ENCODE assay signal across 8 mouse cellular contexts in genomic region chr5:143817931-143818311, GRCm38 (mm10). TPM values are rescaled to one million over a fixed set of nuclear protein-coding genes. Genes with fewer than 3 reads are reported as not detected.
A peak's percentile ranks its signal among the peaks of the same experiment; 100 is the strongest.
DNase-seq lines count a peak whose midpoint lies in the region; ATAC-seq lines count a peak whose summit lies in the region.

No protein-coding gene starts in this region.

- no peaks in the 10 kb centered on the region for H3K27me3 ChIP-seq in liver, embryonic 11.5 days (replicated peaks; ENCODE audit: control insufficient read depth, insufficient read depth, low read length)
- H3K27me3 ChIP-seq in neural tube, embryonic 13.5 days: no peaks in the 10 kb centered on the region

- H3K9ac ChIP-seq in liver, embryonic 11.5 days (ENCODE audit: low read depth, low read length): peak overlapping the region; percentile 90
- H3K9ac ChIP-seq in neural tube, embryonic 13.5 days: peak overlapping the region; percentile 86

- peak; percentile 52 for DNase-seq in adrenal gland, postnatal 14 days
- no peak for DNase-seq in adrenal gland, adult 2 months
- DNase-seq in MEL-GATA-1-ER (ENCODE audit: extremely low read depth, low read depth): peak; percentile 39
- no peak for DNase-seq in liver, embryonic 11.5 days (ENCODE audit: low spot score)
- DNase-seq in spleen, adult 18-20 months: no peak
- no peak for DNase-seq in adrenal gland, adult 18-20 months (ENCODE audit: low spot score in 2 of 2)

- no peaks in the 10 kb centered on the region for H3K36me3 ChIP-seq in liver, embryonic 11.5 days (ENCODE audit: control insufficient read depth, insufficient read depth, low read length)
- H3K36me3 ChIP-seq in neural tube, embryonic 13.5 days: no peaks in the 10 kb centered on the region

- peak overlapping the region; percentile 95 for H3K27ac ChIP-seq in liver, embryonic 11.5 days (ENCODE audit: low read depth, low read length)
- H3K27ac ChIP-seq in neural tube, embryonic 13.5 days (replicated peaks): peak overlapping the region; percentile 78

- peak; percentile 41 for ATAC-seq in granulocyte monocyte progenitor cell, adult 5-6 weeks (replicated peaks; ENCODE audit: poor library complexity, severe bottlenecking)
- peak; percentile 34 for ATAC-seq in liver, embryonic 11.5 days (replicated peaks; ENCODE audit: low FRiP score)
- ATAC-seq in neural tube, embryonic 13.5 days (ENCODE audit: low read depth): peak; percentile 78

- peak overlapping the region; percentile 82 for H3K4me2 ChIP-seq in liver, embryonic 11.5 days
- peak overlapping the region; percentile 83 for H3K4me2 ChIP-seq in neural tube, embryonic 13.5 days

- H3K4me1 ChIP-seq in liver, embryonic 11.5 days (replicated peaks; ENCODE audit: control insufficient read depth, insufficient read depth, low read length): peaks cover 12% of the 10 kb centered on the region; the same call in 1 of the 2 replicates
- H3K4me1 ChIP-seq in neural tube, embryonic 13.5 days (replicated peaks): peaks cover 27% of the 10 kb centered on the region

- under 1% methylated on average over 32 of the region's 32 CpGs for WGBS in liver, embryonic 11.5 days
- WGBS in neural tube, embryonic 13.5 days: under 1% methylated on average over 32 of the region's 32 CpGs

- peak overlapping the region; percentile 96 for H3K4me3 ChIP-seq in liver, embryonic 11.5 days (ENCODE audit: low read depth, low read length)
- peak overlapping the region; percentile 79 for H3K4me3 ChIP-seq in neural tube, embryonic 13.5 days

- H3K9me3 ChIP-seq in liver, embryonic 11.5 days (ENCODE audit: control insufficient read depth, low read length): no peaks in the 10 kb centered on the region
- no peaks in the 10 kb centered on the region for H3K9me3 ChIP-seq in neural tube, embryonic 13.5 days

RNA-seq across cellular contexts. Expression of gene Eif2ak1, which starts 0.3 kb away (rescaled TPM):
- 33.1 and 34.2 TPM in 2 replicates for total RNA-seq in adrenal gland, postnatal 14 days (2021)
- total RNA-seq in adrenal gland, adult 2 months (2021): 10 to 100 TPM; 38.4 to 38.8 TPM
- polyA plus RNA-seq in adrenal gland, adult 2 months (2012; rRNA removed): 20.2 and 25.6 TPM in 2 replicates
- 28.4 and 29.7 TPM in 2 replicates for total RNA-seq in granulocyte monocyte progenitor cell, adult 5-6 weeks (2014; fragmentation: Nextera tagmentation)
- total RNA-seq in granulocyte monocyte progenitor cell, adult 5-6 weeks (2017): 35.6 and 36.3 TPM in 2 replicates
- polyA plus RNA-seq in liver, embryonic 11.5 days (2014; fragmentation: Nextera tagmentation; extraction: Ambion mirVana): 82.6 and 83.6 TPM in 2 replicates
- 51.5 and 56.7 TPM in 2 replicates for polyA plus RNA-seq in neural tube, embryonic 13.5 days (2015; fragmentation: Nextera tagmentation; extraction: Ambion mirVana)
- total RNA-seq in adrenal gland, adult 18-20 months (2021): 10 to 100 TPM; 33.5 to 41.7 TPM

Comparison
In these comparisons a context has a peak if more than half of its experiments do, and no peak if none do; other contexts are left out.
1. DNase-seq: peak in adrenal gland, postnatal 14 days (single experiment) and MEL-GATA-1-ER (single experiment); none in adrenal gland, adult 2 months (single experiment), liver, embryonic 11.5 days (single experiment), spleen, adult 18-20 months (0 of 2) and adrenal gland, adult 18-20 months (0 of 2).
2. Peak in every context shown above with its lines, with median percentiles within 50 percentile points of each other: ATAC-seq.